Mouse (Mus musculus): ENCODE measurements around the gene Gm49673.
A peak's percentile ranks its signal among the peaks of the same experiment; 100 is the strongest.
"Not testable (repeated sequence)": the region's sequence is repeated elsewhere in the genome, so short reads cannot be mapped to it uniquely, and the experiment has no call there.

Gene Gm49673

GRCm38 (mm10) chr17:8147439-8148316 lies at the start of gene Gm49673, which contains the start of gene Rnaset2a:
Gene Gm49673, minus strand, starts transcription at chr17:8147788.
Gene Rnaset2a, minus strand, starts transcription at chr17:8148097.
- peak; percentile 51 for DNase-seq

DNA sequence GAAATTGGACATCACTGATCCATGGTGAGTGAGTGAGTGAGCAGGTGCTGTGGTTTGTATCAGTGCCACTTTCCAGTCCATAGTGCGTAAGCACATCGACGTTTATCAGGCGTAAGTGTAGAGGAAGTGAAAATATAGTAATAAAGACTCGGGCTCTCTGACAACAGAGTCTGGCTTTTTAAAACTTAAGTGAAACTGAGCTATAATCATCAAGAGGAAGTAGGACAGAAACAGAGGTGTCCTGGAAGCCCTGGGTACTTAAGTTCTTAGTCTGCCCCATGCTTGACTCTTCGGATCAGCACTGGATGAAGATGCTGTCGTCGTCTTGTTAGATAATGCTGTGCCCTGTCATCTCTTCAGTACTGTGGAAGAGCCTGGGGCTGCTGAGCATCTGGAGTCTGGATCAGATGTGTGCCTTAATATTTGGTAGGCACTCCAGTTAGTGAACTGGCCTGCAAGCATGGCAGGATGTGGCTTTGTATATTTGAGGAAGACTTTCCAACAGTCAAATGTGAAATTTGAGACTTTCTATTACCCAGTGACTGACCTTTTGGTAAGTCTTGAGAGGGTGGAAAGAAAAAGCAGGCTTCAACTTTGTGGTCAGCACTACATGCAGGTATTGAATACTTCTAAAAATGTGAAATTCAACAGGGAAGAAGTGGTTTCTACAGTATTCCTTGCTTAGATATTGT lies 48.2 kb upstream of the Gm49673 start:
- DNase-seq: no peak

GRCm38 (mm10) chr17:8193678-8194077 lies 46.1 kb upstream of the Gm49673 start:
- DNase-seq: no peak

DNA sequence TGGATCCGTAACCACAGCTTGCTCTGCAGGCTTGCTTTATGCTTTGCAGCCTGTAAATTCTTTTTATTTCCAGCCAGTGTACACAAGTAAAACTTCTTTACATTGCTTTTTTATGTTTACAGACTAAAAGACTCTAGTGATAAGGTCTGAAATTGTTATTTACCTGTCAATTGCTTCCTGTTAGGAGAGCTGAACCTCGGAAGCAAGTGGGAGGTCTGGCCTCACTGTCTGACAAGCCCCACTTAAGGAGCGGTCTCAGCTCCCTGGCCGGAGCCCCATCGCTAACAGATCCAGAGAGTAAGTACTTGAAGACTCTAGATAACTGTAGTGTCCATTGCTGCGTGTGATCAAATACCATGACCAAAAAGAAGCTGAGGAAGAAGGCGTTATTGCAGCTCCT lies 36.6 kb upstream of the Gm49673 start:
- no peak for DNase-seq

DNA sequence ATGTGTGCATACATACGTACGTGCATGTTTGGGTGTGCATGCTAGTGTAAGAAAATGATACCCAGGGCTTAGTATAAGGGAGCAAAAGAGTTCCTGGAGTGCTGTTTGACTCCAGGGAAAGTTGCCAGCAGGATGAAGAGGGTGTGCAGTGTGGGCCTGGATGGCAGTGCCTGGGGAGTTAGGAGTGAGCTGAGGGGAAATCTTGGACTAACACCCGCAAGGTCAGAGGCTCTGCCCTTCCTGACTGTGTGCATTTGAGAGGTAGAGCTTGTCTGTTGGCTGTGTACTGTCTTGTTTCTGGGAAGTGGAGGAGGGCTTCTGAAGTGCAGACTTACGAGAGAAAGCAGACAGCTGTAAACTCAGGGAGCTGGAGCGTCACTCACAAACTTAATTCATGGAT lies 36.2 kb upstream of the Gm49673 start:
- DNase-seq: no peak

GRCm38 (mm10) chr17:8177090-8177489 lies 29.5 kb upstream of the Gm49673 start:
- DNase-seq: no peak

DNA sequence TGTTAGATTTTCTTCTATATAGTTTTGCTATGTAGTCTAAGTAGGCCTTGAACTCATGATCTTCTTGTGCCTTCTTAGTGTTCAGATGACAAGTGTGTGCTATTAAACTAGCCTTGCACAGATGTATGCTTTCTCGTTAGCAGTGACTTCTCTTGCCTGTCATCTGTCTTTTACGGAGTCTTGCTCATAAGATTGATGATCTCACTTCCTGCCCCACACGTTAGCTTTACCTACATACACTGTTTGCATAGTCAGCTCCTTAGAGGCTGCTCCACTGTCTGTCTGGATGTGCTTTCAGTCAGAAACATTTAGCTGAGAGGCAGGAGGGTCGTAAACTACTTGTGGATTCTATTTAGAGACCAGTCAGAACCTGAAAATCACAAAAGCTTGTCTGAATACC lies 23.5 kb upstream of the Gm49673 start:
- no peak for DNase-seq

DNA sequence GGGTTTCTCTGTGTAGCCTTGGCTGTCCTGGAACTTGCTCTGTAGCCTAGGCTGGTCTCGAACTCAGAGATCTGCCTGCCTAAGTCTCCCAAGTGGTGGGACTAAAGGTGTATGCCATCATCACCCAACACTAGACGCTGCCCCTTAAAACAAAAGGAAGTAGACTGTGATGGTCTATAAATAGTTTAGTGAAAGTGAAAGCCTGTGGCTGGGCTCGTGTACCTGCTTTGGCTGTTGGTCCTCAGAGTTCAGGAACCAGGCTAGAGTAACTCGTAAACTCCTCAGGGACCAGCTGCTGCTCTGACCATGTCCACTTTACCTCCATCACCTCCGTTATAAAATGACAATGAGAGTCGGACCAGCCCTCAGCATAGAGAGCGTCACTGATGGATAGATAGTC lies 22.7 kb upstream of the Gm49673 start:
- no peak for DNase-seq

DNA sequence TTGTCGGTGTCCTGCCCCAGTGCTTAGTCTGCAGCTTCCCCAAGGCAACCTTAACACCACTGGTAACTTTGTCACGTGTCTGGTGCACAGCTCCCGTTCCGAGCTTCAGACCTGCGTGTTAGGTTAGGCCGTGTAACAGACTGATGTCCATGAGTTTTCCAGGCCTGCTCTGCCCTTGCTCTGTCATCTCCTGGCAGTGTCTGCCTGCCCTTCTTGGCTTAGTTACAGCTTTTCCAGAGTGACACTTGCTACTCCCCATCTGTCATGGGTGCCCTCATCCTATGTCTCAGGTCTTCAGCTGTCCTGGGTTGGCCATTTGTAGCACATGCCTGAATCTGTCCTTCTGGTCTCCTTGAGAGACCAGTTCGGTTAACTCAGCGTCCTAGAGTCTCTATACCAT lies 19.8 kb upstream of the Gm49673 start:
- not testable (repeated sequence) for DNase-seq

DNA sequence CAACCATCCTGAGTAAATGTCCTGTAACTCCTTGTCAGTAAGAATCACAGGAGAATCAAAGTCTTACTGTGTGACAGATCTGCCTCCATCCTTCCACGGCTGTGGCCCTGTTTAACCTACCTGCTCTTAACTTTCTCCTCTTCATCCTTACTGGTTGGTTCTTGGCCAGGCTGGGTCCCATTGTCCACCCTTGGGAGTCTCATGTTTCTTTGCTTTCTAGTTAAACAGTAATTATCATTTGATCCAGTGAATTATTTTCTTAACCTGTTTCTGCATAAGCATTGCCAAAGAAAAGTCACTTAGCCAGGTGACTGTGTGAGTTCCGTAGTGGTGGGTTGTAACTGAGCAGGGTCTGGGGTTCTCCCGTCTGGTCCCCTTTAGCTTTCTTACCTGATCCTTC lies 18.9 kb upstream of the Gm49673 start:
- not testable (repeated sequence) for DNase-seq

DNA sequence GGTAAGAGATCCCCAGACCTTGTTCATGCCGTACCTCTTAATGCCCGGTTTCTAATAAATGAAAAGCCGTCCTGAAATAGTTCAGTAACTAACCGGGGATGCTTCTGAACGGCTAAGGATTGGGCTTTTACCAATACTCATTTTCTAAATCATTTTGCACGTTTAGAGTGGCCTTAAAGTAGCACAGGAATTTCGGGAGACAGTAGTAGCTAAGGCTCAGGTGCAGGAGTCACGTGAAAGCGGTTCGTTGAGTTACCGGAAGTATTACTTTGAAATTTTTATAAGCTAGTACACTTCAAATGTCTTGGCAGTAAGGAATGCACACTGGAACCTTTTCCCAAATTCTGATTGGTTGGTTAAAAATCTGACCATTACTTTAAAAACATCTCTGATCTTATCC lies 18.4 kb upstream of the Gm49673 start:
- DNase-seq: peak; percentile 20

DNA sequence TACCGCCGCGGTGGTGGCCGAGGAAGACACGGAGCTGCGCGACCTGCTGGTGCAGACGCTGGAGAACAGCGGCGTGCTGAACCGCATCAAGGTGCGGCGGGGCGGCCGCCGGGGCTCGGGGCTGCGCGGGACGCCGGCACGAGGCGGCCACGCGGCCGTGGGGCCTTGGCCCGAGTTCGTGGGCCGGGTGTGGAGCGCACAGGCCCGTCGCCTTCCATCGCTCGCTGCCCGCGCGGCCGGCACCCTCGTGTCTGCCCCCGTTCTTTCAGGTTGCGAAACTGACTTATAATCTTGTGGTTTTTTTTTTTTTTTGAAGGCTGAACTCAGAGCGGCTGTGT lies 18.0 kb upstream of the Gm49673 start:
- DNase-seq: peak; percentile 58

DNA sequence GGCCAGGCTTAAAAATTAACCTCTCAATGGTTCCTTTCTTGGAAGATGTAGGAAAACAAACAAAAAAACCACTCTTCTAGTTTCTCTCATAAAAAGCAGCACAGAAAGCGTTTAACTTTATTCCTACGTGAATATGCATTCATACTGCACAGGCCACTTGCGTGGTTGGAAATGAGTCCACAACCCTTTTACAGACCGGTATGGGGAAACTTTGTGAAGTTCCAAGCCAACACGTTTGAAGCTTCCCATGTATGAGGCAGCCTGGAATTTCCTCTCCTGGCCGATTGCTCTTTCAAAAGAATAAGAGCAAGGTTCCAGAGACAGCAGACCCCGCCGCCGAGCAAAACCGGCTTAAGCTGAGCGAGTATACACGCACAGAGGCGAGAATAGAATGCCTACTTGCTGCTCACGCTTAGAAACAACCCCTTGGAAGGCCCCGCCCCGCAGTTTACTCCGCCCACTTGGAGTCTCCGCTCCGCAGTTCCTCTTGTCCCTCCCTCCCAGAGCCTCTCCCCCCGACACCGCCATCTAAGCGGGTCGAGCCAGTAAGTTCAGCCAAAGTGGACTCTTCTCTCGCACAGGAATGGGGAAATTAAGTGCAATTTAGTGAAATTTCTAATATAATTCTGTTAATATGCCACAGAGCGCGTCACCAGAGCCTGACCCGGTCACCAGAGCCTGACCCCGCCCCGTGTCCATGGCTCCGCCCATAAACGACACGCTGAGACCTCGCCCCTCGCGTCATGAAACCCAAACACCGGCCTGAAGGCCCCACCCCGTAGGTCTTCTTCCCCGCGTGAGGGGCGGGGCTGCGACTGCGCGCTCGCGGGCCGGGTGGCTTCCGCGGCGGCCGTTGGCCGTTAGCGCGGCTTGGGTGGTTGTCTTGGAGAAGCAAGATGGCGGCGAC lies 17.4 kb upstream of the Gm49673 start, which contains the start of gene Fgfr1op:
Fgfr1op (plus strand) TSS at position 801 of the 907 bp plus-strand sequence.
- peak; percentile 84 for DNase-seq

- peak; percentile 73 for DNase-seq
These were observed 13.4 kb upstream of the Gm49673 start for GRCm38 (mm10) chr17:8160969-8161368.

DNA sequence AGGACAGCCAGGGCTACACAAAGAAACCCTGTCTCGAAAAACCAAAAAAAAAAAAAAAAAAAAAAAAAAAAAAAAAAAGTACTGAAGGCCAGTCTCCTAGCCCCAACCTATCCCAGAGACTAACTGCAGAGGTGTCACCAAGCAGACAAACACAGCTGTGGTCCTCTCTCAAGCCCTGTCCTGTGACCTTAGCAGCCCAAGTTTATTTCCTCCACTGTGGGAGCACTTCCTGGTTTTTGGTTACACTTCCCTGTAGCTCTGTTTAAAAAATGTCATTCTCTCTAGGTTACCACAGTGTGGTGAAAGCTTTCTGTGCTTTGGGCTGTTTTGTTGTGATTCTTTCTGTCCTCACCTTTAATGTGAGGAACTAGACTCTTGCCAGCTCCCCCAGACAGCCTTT lies 11.0 kb upstream of the Gm49673 start:
- not testable (repeated sequence) for DNase-seq

DNA sequence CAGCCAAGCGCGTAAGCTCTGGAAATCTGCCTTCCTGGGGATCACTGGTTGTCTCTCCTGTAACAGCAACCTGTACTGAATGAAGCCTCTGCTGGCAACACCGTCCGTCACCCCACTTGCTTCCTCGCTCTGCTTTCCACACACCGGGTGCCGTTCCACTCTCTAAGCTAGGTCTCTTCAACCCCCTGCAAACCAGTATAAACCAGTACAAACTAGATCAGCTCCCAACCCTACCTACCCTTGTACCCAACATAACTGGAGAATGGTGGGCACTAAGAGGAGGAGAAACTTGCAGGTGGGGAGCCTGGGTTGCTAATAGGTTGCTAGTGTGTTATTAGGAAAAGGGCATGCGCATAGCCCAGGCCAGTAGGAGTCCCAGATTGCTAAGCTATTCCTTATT lies 8.4 kb upstream of the Gm49673 start:
- DNase-seq: not testable (repeated sequence)

- not testable (repeated sequence) for DNase-seq
These were observed 7.4 kb upstream of the Gm49673 start for GRCm38 (mm10) chr17:8155010-8155409.

DNA sequence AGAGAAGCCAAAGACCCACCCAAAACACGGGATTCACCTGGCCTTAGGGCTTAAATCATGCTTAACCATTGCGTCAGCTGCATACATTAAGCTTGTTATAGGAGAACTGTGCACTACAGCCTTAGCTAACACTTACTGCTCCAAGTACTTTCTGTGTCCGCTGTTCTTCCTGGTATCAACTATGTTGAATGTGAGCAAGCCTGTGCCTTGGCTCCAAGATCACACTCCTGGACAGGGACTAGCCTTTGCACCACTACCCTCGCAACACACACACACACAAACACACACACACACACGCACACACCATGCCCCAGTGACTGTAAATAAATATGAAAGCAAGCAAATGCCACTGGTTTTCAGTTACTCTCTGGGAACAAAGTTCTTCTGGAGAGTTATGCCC lies 657 bp downstream of the Gm49673 start:
- peak; percentile 34 for DNase-seq

DNA sequence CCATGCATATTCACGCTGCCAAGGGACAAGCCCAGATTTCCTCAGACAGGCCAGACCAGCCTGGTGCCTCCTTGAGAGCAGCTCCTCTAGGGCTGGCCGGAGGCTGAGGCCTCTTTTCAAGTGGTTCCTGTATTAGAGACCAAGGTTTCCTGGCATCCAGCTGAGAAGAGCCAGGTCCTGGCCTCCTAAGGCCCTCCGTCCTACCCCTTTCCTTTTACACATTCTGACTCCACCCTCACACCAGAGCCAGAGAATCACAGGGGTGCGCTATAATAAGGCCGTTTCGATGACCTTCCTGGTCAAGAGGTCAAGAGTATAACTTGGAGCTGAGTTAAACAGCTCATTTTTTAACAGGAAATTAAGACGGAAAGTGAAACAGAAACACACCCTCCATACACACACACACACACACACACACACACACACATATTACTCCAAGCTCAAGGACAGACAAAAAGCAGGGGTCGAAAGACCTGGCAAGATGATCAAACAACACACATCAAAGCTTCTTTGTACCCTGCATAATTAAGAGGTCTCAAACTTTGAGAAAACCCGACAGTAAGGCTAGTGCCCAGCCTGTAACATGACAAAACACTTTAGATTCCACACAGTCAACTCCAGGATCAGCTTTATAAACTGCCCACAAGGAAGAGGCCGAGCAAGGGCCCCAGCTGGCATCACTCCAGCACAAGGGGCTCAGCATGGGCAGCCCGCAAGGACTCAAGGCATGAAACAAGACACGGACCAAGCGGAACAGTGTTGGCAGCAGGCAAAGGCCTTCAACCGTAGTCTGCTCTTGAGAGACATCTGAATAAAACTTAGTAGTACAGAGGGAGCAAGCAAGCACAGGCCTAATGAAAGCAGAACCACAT lies 3.5 kb downstream of the Gm49673 start:
- not testable (repeated sequence) for DNase-seq

- not testable (repeated sequence) for DNase-seq
These were observed 7.4 kb downstream of the Gm49673 start for GRCm38 (mm10) chr17:8140210-8140609.

- not testable (repeated sequence) for DNase-seq
These were observed 9.5 kb downstream of the Gm49673 start for GRCm38 (mm10) chr17:8138116-8138515.

DNA sequence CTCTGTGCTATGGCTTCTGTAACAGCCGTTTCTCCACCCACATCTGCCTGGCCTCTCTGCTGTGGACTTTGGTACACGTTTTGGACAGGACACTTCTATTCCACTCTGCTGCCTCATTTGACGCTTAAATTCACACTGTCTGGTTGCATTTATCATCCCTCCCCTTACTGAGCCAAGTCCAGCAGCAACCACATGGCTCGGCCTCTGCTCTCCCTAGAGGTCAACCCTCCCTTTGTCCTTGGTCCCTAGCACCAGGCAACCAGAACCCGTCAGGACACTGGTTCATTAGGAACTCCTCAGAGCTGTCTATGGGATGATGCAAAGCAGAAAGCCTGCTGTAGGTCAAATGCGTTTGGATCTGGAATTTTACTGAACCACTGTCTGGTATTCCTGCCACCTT lies 16.7 kb downstream of the Gm49673 start:
- not testable (repeated sequence) for DNase-seq

Data from thymus, postnatal 25 days (tissue).